Mouse (Mus musculus): ENCODE data around the gene Nodal.
"Not testable (repeated sequence)": the region's sequence is repeated elsewhere in the genome, so short reads cannot be mapped to it uniquely, and the experiment has no call there.

The Nodal gene

DNA sequence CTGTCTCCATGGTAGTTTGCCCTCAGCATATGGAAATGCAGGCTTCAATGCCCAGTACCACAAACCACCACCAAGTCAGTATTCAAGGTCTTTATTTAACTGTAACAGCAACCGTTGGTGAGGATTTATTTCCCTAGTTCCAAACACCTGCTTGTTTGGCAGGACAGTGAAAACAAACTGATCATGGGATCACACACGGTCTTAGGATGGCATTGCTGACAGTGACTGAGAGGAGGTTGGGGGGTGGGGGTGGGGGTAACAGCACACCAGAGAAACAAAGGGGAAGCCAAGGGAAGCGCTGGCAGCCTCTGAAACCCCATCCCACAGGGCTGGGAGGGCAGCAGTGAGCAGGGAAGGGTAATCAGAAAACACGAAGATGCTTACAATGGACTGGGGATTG is 10.6 kb downstream of the Nodal start:
- in situ Hi-C loops (cut with MseI, MboI), result no loop called here

DNA sequence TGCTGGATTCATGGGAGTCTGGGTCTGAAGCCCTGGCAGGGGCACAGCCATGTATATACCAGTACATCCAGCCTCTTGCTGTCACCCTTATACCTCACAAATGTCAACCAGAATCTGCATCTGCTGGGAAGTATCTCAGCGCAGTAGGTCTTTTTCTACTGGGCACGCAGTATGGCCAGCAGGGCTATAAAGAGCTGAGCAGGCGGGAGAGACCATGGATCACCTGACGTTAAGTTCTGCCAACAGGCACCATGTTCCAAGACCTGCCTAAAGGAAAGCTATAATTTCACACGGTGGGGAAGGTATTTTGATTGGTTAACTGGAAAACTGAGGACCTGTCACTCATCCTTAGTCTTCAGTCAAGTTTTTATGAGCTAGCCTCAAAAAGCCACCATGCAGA is 11.3 kb downstream of the Nodal start:
- in situ Hi-C loops (cut with MseI, MboI), result no loop called here

DNA sequence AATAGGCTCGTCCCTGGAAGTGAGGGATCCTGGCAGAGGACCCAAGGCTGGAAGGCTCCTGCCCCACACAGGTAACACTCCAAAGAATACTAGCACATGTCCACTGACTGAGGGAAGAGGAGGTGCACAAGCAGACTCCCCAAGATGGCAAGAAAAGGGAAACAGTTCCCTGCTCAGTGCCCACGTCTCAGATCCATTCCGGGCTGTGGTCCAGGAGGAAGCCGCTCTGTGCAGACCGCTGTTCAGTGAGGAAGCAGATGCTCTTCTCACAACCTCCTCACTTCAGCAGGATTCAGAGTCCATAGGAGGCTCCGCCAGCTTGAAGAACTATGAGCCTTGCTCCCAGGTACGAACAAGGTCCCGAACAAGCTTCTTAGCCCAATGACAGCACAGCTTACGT is 13.6 kb downstream of the Nodal start:
- in situ Hi-C loops (cut with MseI, MboI), result no loop called here

DNA sequence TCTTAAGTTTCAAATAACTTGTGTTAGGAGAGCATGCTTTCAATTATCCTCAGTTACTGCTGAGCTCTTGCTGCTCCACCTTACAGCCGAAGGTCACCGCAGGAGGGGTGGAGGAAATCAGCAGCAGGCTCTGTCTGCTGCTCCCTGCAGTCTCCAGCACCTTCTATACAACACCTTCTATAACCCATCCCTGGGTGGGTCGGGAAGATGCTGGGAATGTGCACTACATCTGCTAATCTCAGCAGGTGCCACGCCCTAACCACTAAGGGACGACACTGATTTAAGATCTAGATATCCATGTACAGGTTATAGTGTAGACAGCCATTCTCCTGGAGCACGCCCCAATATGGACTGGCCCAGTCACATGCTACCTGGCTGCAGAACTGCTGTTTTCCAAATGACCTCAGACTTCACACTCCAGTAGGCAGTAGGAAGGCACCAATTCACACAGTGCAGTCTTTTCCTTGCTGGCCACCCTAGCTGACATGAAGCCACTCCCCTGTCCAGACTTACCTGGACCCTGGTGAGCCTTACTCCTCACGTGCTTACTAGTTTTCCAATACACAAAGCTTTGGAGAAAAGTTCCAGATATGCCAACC is 22.5 kb downstream of the Nodal start:
- in situ Hi-C loops (cut with MseI, MboI), result no loop called here

DNA sequence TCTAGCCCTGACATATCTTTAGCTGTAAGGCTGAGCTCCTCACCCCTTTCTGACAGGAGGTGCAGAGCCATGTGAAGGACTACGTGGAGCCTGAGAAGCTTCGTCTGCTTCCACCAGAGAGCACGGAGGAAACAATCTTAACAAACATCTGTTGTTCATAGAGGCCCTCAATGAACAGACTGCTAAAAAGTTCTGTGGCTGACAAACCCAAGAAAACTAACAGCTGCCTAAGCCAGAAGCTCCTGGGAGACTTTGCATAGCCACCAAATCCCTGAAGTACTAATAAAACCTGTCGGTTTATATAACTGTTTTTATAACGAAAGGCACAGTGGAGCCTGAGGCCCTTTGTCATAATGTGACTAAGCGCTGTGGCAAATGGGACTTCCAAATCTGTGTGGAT is 25.7 kb downstream of the Nodal start:
- in situ Hi-C loops (cut with MseI, MboI), result no loop called here

DNA sequence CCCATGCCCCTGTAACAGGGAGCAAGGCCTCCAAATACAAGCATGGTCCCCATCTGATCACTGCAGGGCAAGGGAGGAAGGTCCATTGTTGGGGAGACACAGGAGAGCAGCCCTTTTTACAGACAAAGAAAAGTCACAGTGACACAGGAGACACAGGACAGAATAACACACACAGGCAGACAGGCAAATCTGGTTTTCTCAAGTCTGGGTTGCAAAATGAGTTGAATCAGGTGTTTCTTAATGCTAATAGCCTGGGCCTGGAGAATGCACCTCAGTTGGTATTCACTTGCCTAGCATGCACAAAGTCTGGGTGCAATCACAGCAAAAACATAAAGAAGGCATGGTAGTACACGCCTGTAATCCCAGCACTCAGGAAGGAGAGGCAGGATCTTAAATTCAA is 26.1 kb downstream of the Nodal start:
- in situ Hi-C loops (cut with MseI, MboI), result no loop called here

DNA sequence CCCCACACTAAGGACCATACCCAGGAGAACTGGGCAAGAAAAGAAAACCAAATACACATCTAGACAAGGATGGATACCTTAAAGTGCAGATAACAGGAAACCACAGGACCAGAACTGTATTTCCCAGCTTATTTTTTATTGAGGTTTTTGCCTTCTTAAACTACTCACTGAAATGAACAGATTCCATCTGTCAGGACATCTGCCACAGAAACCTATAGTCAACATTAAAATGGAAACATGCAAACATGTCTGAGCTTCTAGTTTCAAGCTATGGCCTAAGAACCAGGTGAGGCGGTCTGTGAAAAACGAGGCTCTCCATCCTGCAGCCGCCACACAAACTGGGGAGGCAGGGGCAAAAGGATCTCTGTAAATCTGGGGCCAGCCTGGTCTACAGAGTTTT is 27.2 kb downstream of the Nodal start:
- in situ Hi-C loops (cut with MseI, MboI), result no loop called here

DNA sequence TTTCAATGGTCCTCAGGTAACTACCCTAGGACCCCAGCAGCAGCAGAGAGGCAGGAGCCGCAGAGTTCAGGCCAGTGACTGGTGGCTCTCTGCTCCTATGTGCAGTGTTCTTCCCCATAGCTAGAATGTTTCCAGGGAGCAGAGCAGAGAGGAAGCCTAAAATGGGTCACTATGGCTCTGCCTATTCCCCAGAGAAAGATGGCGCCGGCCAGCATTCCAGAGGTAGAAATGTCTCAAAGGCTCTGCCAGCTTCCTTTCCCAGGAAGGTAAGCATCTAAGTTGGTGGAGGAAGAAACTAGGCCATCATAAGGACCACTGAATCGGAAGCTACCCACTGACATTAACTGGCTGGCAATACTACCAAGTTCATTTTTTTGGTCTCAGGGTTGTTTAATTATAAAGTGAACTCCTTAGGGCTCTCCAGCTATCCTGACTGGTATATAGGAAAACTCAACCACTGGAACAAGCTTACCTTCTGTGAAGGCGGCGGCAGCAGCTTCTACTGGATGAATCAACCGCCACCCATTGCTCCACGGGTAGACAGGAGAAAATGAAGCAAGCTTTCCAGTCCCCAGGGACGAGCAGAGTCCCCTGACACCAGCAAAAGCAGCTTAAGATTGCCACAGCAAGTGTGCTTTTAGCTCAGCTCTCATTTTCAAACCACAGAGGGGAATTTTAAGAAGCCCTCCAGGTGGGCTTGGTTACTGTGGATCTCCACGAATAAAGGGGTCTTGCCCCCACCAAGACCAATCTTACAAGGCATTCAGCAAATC is 30.0 kb downstream of the Nodal start:
- in situ Hi-C loops (cut with MseI, MboI), result no loop called here

DNA sequence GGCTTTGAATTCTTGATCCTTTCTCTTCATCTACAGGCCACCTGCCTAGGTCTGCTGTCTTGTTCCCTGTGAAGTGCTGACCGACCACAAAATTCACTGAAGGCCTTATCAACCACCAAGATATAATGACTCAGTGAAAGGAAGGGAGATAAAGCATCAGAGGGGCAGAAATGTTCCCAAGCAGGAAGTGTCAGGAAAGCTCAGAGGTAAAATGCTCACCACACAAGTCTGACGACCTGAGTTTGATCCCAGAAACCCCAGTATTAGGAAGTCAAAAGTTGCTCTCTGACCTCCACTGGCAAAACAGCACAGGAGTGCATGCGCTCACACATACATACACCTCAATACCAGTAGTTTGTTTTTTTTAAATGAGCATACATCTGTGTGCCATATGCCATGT is 31.1 kb downstream of the Nodal start:
- in situ Hi-C loops (cut with MseI, MboI), result no loop called here

DNA sequence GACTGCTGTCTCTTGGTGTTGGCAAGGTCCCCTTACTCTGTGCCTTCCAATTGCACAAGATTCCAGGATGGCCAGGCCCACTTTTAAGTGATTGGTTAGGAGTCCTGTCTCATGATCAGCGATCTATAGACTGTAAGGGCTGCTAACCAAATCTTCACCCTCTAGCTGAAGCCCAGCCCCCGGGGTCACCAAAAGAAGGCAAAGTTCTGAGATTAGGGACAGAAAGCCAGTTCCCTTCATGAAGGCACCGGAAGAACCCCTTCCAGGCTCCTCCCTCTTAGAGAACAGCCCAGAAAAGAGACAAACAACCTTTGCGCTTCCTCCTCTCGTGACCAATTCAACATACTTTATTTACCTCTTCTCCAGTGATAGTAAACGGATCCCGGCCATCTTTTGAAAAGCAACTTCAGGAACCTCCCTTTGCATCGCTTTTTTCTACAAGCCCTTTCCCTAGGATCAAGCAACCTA is 33.7 kb downstream of the Nodal start:
- in situ Hi-C loops (cut with MseI, MboI), result no loop called here

DNA sequence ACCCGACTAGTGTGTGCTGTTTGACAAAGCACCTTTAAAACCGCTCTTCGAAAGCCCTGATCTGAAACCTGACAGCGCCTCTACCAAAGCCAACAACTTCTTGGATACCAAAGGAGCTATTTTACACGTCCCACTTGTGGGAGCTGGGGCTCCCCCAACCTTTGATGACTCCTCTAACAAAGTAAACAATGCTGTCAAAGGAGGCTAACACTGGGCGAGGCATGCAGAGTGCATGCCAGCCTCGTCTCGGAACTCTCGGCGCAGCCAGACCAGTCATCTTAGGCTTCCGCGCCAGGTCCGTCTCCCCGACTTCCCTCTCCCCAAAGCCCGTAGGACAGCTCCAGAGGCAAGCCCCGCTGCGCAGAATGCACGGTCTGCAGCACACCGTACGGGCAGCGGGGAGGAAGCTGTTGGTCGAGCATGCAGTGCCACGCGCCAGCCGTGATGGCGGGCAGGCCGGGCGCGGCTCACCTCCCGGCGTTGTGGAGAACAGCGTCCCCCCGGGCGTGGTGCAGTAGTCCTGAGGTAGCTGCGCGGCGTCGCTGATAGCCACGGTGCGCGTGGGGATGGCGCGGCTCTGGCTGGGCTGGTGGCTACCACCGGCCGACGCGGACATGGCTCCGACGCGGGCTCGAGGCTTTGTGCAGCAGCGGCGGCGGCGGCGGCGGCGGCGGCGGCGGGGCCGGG is 34.3 kb downstream of the Nodal start:
- in situ Hi-C loops (cut with MseI, MboI), result no loop called here

DNA sequence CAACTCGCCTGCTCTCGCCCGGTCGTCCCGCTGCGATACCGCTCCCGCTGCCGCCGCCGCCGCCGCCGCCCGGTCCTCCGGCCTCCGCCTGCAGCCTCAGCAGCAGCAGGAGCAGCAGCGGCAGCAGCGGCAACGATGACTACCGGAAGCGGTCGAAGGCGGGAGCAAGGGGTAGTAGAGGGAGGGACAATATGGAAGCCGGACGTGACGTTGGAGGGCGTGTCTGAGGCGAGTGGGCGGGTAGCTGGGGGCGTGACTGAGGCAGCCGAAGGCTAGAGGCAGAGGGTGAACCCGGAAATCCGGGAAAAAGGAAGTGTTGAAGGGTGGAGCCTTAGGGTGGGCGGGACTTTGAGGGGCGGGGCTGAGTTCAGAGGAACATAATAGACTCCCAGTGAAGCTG is 34.9 kb downstream of the Nodal start, which contains the start of gene Eif4ebp2:
Gene Eif4ebp2 (minus strand): TSS at position 17 of the 400 bp plus-strand sequence.
- in situ Hi-C loops (cut with MseI, MboI), result no loop called here

DNA sequence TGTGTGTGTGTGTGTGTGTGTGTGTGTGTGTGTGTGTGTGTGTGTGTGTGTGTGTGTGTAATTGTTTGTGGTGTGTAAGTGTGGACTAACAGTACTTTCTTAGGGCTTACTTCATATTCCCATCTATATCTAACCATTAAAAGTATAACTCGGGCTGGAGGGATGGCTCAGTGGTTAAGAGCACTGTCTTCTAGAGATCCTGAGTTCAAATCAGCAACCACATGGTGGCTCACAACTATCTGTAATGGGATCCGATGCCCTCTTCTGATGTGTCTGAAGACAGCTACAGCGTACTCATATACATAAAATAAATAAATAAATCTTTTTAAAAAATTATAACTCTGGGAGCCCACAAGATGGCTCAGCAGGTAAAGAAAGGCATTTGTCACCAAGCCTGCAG is 35.4 kb downstream of the Nodal start:
- in situ Hi-C loops (cut with MseI, MboI), result not testable (repeated sequence)

DNA sequence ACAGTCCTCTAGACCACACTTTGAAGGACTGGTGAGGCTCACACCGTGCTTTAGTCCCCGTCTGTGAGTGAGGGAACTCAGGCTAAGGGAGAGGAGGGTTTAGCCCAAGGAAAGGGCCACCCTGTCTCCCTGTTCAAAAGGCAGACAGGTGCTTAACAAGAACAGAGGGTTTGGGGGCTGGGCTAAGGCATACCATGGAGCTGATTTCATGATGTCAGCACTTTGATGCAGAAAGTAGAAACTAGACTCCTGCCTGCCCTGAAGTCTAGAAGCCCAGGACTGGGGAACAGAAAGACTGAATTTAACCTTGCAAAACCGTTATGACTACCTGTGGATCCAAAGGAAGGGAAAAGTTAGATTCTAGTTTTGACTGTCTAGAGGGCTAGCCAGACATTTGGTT is 39.4 kb downstream of the Nodal start:
- in situ Hi-C loops (cut with MseI, MboI), result no loop called here

DNA sequence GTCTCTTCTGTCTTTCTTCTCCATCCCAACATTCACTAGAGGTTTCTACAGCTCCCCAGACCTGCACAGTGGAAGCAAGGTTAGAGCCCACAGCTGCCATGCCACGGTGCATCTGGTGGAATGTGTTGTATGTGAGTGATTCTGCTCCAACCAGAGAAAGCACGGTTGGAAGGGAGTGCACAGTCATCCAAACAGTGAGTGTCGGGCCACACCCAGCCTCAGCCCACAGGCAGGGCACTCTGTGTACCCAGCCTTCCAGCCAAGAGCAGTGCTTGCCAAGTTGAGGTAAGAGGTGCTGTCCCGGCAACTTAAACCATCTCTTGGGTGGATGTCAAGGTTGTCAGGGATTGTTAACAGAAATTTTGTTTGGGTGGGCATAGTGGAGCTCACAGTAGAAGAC is 47.2 kb downstream of the Nodal start:
- in situ Hi-C loops (cut with MseI, MboI), result no loop called here

DNA sequence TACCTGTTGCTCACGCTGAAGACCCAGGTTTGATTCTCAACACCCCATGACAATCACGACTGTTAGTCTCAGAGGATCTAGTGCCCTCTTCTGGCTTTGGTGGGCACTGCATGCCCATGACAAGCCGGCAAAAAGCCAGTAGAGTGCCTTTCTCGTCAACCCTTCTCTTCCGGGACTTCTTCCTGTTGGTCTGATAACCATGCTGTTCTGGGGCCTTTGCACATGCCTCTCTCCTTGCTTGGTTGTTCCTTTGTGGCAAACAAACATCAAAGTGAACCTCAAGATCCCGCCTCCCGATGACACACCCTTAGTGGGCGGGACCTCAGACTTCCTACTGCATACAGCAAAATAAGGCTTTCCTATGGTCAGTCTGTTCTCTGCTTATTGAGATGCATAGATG is 48.5 kb downstream of the Nodal start:
- in situ Hi-C loops (cut with MseI, MboI), result no loop called here

DNA sequence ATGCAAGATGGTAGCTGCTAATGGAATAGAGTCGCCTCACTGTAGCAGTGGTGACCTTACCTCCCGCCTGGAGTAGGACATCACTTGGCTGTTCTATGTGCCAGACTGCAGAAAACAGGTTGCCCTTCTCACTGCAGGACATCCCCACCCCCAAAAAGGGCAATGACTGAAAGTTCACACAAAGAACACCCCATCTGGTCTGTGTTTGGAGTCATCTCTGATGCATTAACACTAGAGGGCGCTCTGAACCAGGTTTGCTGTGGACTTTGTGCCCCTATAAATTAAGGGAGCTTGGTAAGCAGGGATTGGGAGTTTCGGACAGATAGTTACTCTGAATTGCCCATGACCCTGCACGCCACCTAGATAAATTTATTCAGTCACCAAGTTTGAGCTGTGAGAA is 49.1 kb downstream of the Nodal start:
- in situ Hi-C loops (cut with MseI, MboI), result no loop called here

DNA sequence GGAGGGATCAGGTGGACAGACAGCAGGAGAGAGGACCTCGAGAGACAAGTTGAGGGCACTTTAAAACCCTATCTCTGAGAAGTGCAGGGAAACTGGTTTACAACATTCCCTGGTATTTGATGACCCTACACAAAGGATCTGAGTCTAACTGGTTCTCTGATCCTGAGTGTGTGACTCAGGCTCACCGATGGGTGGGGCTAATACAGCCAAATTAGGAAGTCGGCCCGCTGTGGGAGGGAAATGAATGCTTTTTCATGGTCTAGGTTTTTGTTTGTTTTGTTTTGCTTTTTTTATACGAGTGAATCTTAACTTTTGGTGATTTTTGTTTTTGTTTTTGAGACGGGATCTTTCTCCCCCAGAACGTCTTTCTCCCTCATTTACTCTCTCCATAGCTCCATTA is 51.1 kb downstream of the Nodal start:
- in situ Hi-C loops (cut with MseI, MboI), result no loop called here

DNA sequence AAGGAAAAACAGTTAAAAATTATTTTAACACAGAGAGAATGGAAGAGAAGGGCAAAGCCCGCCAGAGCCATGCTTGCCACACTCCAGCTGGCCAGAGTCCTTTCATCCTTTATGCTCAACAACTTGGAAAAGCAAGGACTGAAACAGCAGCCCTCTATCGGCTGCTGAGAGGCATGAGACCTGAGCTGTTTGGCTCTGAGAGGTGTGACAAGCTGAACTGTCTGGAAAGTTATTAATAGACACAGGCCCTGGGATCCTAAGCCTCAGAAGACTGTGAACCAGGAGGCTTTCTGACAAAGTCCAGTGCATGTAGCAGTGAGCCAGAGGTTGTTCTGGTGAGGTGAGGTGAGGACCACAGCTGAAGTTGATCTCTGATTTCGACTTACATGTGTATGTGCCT is 55.9 kb downstream of the Nodal start:
- in situ Hi-C loops (cut with MseI, MboI), result no loop called here

DNA sequence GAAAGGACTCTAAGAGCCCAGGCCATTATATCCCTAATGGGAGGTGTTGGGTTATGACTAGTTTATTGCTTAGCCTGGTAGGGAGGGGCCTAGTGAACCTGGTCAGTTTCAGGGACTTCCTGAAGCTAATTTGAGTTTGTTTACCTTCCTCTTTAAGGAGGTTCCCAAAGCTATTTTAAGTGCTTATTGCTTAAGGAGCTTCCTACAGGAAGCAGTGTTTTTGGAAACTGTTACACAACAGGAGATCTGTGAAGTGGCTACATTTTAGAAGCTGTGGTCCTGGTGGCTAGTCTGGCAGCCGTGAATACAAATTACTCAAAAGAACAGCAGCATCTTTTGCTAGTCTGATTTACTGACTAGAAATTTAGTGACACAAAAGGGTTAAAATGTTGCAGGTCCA is 56.6 kb downstream of the Nodal start:
- in situ Hi-C loops (cut with MseI, MboI), result no loop called here
